ENCODE assay signal across 18 mouse cellular contexts in genomic region chr15:59725881-59726280, GRCm38 (mm10).
"Had no signal": no experiment of that assay in that cellular context is flagged by ENCODE, and none has a peak within 500 bp of the region (broad histone marks: within the 10 kb centered on the region; RNA-seq: fewer than 3 reads in every experiment).

No protein-coding gene starts in this region.

- H3K27ac ChIP-seq: lung, embryonic 15.5 days; midbrain, embryonic 10.5 days; midbrain, embryonic 12.5 days; neural tube, embryonic 13.5 days; neural tube, embryonic 15.5 days had no signal

- H3K9ac ChIP-seq: liver, postnatal 0 days; lung, embryonic 15.5 days; midbrain, embryonic 12.5 days; neural tube, embryonic 13.5 days; neural tube, embryonic 15.5 days had no signal

- H3K27me3 ChIP-seq: lung, embryonic 15.5 days; midbrain, embryonic 12.5 days; neural tube, embryonic 13.5 days; neural tube, embryonic 15.5 days had no signal

- H3K4me1 ChIP-seq: midbrain, embryonic 10.5 days; midbrain, embryonic 12.5 days; neural tube, embryonic 13.5 days; neural tube, embryonic 15.5 days had no signal

- DNase-seq: liver, postnatal 0 days; lung, adult 2 months; lung, postnatal 14 days; lung, postnatal 36 days; midbrain, embryonic 14.5 days; right cerebral cortex, postnatal 14 days; spleen, adult 18-20 months; thymus, adult 18-20 months; thymus, postnatal 14 days; thymus, postnatal 36 days had no signal

- H3K36me3 ChIP-seq: lung, embryonic 15.5 days; midbrain, embryonic 10.5 days; midbrain, embryonic 12.5 days; neural tube, embryonic 13.5 days; neural tube, embryonic 15.5 days had no signal

- H3K4me3 ChIP-seq: lung, embryonic 15.5 days; midbrain, embryonic 10.5 days; midbrain, embryonic 12.5 days; myocyte; neural tube, embryonic 13.5 days; neural tube, embryonic 15.5 days had no signal

- H3K9me3 ChIP-seq: lung, embryonic 15.5 days; midbrain, embryonic 10.5 days; midbrain, embryonic 12.5 days; neural tube, embryonic 13.5 days; neural tube, embryonic 15.5 days had no signal

- H3K4me2 ChIP-seq: lung, embryonic 15.5 days; midbrain, embryonic 12.5 days; neural tube, embryonic 13.5 days; neural tube, embryonic 15.5 days had no signal

- ATAC-seq: liver, postnatal 0 days; lung, postnatal 0 days; midbrain, embryonic 16.5 days had no signal
